Mouse (Mus musculus) spleen, adult 2 months (tissue): ENCODE results near the gene Sdr9c7. TPM values are rescaled to one million over a fixed set of nuclear protein-coding genes. Genes with fewer than 3 reads are reported as not detected.
"Not testable (repeated sequence)": the region's sequence is repeated elsewhere in the genome, so short reads cannot be mapped to it uniquely, and the experiment has no call there.

Source experiments
- DNase-seq, 2 experiments: peaks; one replicate each; pipeline versions ENCODE4 v3.0.0 to v3.0.0-alpha.2; 2012 to 2021; ENCODE audit warnings: low spot score in 2 of 2, low read depth in 1 of 2
- H3K27ac ChIP-seq: fragments of 200-500 bp; 2 replicates; pipeline ENCODE4 v1.5.1; 2012; ENCODE audit warnings: low read length, inconsistent platforms; ENCODE audit not compliant: insufficient read depth
- H3K27me3 ChIP-seq: fragments of 200-500 bp; 2 replicates; pipeline ENCODE4 v1.6.1; 2012; ENCODE audit warnings: mild to moderate bottlenecking, moderate library complexity, low read length, inconsistent platforms; ENCODE audit not compliant: control insufficient read depth, insufficient read depth
- H3K36me3 ChIP-seq: fragments of 200-500 bp; 2 replicates; pipeline ENCODE4 v1.6.1; 2012; ENCODE audit warnings: mild to moderate bottlenecking, low read length, inconsistent platforms; ENCODE audit not compliant: control insufficient read depth, insufficient read depth
- H3K4me1 ChIP-seq: fragments of 200-500 bp; 2 replicates; pipeline ENCODE4 v1.6.1; 2011; ENCODE audit warnings: inconsistent platforms; ENCODE audit not compliant: control insufficient read depth, insufficient read depth, insufficient read length
- H3K4me3 ChIP-seq: fragments of 200-500 bp; 2 replicates; pipeline ENCODE4 v1.5.1; 2011; ENCODE audit warnings: mild to moderate bottlenecking, inconsistent platforms; ENCODE audit not compliant: insufficient read depth, insufficient read length; ENCODE audit errors: extremely low read depth
- CTCF ChIP-seq: fragments of 200-500 bp; IDR thresholded peaks from 2 replicates; pipeline ENCODE4 v1.5.1; 2011; ENCODE audit warnings: mild to moderate bottlenecking, inconsistent platforms; ENCODE audit not compliant: insufficient read depth, insufficient read length, insufficient replicate concordance; ENCODE audit errors: extremely low read depth
- POLR2A ChIP-seq: fragments of 200-500 bp; IDR thresholded peaks from 2 replicates; pipeline ENCODE4 v1.6.1; 2011; ENCODE audit warnings: low read depth, low read length, inconsistent platforms
- WGBS: fragments of 180-500 bp; shearing (Covaris S2); methylation state at CpG from one replicate; pipeline ENCODE4 v1.1.7; 2018; 5-methylcytosine and 5-hydroxymethylcytosine counted together
- polyA plus RNA-seq: library from polyadenylated mRNA; depleted of rRNA; stranded (reverse); fragments of >200 nt; gene quantifications from 2 replicates; pipeline ENCODE4 v1.2.3, GENCODE M21; 2012

Gene Sdr9c7
- polyA plus RNA-seq, 1 experiment: 0.04 TPM

DNA sequence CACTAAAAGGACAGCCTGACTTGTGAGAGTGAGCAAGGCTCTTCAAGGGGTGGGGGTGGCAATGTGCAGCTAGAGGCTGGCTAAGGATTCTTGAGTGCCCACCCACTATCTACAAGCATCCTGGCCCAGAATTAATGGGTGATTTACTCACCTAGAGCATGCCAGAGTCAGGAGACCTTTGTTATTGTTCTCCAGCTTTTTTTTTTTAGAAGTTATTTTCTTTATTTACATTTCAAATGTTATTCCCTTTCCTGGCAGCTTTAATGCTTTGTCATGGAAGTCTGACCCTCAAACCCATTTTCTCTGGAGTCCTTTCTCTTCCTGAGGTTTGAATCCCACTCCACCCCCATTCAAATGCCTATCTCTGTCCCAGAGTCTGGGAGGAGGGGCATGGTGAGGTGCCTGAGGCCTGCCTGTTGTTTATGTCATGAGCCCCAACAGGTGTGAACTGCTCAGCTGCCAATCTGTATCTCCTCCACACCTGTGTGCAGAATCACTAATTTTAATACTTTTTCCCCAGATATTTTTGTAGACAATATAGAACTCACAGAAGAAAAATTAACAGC lies 9.2 kb downstream of the Sdr9c7 start:
- no peak for DNase-seq
- no peaks in the 10 kb centered on the region; the same call in 1 of the 2 replicates for H3K4me1 ChIP-seq
- no peaks in the 10 kb centered on the region for H3K27me3 ChIP-seq
- H3K4me3 ChIP-seq: no peak overlapping the region
- no peak for TF ChIP-seq POLR2A
- TF ChIP-seq CTCF: no peak
- H3K27ac ChIP-seq: no peak overlapping the region
- no peaks in the 10 kb centered on the region for H3K36me3 ChIP-seq

DNA sequence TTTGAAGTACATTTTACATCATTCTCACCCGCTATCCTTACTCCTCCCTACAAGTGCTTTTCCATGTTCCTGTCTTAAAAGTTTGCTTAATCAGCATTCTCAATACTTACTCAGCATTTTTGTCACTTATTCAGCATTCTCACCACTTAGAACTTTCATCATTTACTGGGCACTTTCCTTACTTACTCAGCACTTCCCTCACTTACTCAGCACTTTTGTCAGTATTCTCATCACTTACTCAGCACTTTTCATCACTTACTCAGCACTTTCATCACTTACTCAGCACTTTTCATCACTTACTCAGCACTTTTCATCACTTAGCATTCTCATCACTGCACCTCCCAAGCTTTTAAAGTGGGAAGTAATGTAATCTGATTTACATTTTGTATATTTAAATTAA lies 17.3 kb downstream of the Sdr9c7 start:
- no peak for DNase-seq
- no peak overlapping the region for H3K27ac ChIP-seq
- H3K27me3 ChIP-seq: no peaks in the 10 kb centered on the region
- no peak for TF ChIP-seq CTCF
- TF ChIP-seq POLR2A: no peak
- WGBS: 98% methylated on average over 1 of the region's 1 CpGs
- no peak overlapping the region for H3K4me3 ChIP-seq
- no peaks in the 10 kb centered on the region for H3K4me1 ChIP-seq
- H3K36me3 ChIP-seq: no peaks in the 10 kb centered on the region

GRCm38 (mm10) chr10:127917183-127917582 lies 18.9 kb downstream of the Sdr9c7 start:
- not testable (repeated sequence) for DNase-seq, H3K4me3 ChIP-seq, H3K27ac ChIP-seq, H3K27me3 ChIP-seq, H3K4me1 ChIP-seq, H3K36me3 ChIP-seq
- WGBS: 87% methylated on average over 3 of the region's 3 CpGs

- no peak for TF ChIP-seq POLR2A
- no peak for TF ChIP-seq CTCF
- H3K27me3 ChIP-seq: no peaks in the 10 kb centered on the region
- H3K4me3 ChIP-seq: no peak overlapping the region
- DNase-seq: no peak
- H3K36me3 ChIP-seq: no peaks in the 10 kb centered on the region
- WGBS: 94% methylated on average over 5 of the region's 5 CpGs
- H3K4me1 ChIP-seq: no peaks in the 10 kb centered on the region
- H3K27ac ChIP-seq: no peak overlapping the region
These were observed 19.3 kb downstream of the Sdr9c7 start for GRCm38 (mm10) chr10:127917651-127918050.

GRCm38 (mm10) chr10:127922241-127922640 lies 23.9 kb downstream of the Sdr9c7 start:
- 77% methylated on average over 1 of the region's 1 CpGs for WGBS
- H3K36me3 ChIP-seq: no peaks in the 10 kb centered on the region
- no peak for DNase-seq
- TF ChIP-seq POLR2A (no peak), CTCF (no peak)
- no peaks in the 10 kb centered on the region for H3K4me1 ChIP-seq
- no peak overlapping the region for H3K4me3 ChIP-seq
- H3K27ac ChIP-seq: no peak overlapping the region
- no peaks in the 10 kb centered on the region for H3K27me3 ChIP-seq

DNA sequence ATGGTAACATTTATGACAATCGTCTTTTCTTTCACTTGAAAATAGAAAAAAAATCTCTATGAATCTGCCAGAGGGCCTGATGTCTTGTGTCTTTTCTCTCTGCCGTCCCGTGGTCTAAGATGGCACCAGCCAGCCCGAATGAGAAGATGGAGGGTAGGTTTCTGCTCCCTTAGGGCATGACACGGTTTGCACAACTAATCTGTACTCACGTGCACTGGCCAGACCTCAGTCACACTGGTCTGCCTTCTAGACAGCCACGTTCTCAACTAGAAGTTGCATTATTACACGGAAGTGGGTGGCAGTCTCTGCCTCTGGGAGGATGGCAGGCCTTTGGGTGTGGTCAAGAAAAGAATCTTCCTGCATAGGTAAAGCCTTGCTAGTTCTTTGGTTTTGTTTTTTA lies 24.7 kb downstream of the Sdr9c7 start:
- WGBS: 90% methylated on average over 8 of the region's 8 CpGs
- TF ChIP-seq POLR2A (no peak), CTCF (no peak)
- Histone ChIP-seq H3K27ac (no peak overlapping the region), H3K4me3 (no peak overlapping the region), H3K36me3 (no peaks in the 10 kb centered on the region), H3K27me3 (no peaks in the 10 kb centered on the region), H3K4me1 (no peaks in the 10 kb centered on the region)
- no peak for DNase-seq

DNA sequence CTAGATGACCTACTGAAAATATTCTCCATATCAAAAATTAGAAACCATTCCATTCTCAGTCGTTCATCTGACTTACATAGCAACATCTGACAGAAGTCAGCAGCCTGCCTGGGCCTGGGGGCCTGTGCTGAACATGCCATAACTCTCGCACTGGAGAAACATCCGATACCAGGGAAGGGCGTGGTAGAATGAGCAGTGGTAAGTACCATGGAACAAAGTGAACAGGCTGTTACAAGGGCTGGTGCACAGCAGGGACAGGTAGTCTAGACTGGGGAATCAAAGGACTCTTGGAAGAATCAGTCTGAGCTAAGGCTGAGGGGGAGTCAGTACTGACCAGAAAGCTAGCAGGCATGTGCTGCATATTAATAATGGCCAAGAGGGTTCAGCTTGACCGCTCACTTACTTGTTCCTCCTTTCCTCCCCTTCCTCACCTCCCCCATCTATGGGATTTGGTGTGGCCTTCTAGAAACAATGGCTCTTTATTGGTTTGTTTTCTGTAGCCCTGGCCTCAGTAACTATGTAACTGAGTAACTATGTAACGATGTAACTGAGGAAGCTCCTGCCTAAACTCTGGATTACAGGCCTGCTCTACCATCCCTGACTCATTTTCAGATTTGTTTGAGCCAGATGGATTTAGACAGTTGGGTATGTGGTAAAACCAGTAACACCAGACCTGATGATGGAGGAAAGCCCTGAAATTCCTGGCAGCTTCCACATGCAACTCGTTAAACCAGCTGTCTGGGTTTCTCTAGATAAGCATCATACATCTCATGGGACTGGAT lies 26.5 kb downstream of the Sdr9c7 start:
- TF ChIP-seq CTCF (no peak), POLR2A (no peak)
- H3K27me3 ChIP-seq: no peaks in the 10 kb centered on the region
- DNase-seq: no peak
- H3K27ac ChIP-seq: no peak overlapping the region
- H3K4me3 ChIP-seq: no peak overlapping the region
- H3K4me1 ChIP-seq: no peaks in the 10 kb centered on the region
- 88% methylated on average over 7 of the region's 7 CpGs for WGBS
- H3K36me3 ChIP-seq: no peaks in the 10 kb centered on the region
